Comparison of ENCODE assay signal across 10 mouse cellular contexts in genomic region chr4:133563123-133563571, GRCm38 (mm10). TPM values are rescaled to one million over a fixed set of nuclear protein-coding genes. Genes with fewer than 3 reads are reported as not detected.
DNase-seq lines count a peak whose midpoint lies in the region; ATAC-seq and TF ChIP-seq lines count a peak whose summit lies in the region.
"Had no signal": no experiment of that assay in that cellular context is flagged by ENCODE, and none has a peak within 500 bp of the region (broad histone marks: within the 10 kb centered on the region; RNA-seq: fewer than 3 reads in every experiment).

No protein-coding gene starts in this region.

- no peaks in the 10 kb centered on the region for H3K9me3 ChIP-seq in midbrain, embryonic 14.5 days (ENCODE audit: control insufficient read depth, low read length)
- H3K9me3 ChIP-seq in midbrain, embryonic 13.5 days, result peaks cover 5% of the 10 kb centered on the region
- H3K9me3 ChIP-seq in lung, postnatal 0 days (ENCODE audit: low read length), result no peaks in the 10 kb centered on the region
- H3K9me3 ChIP-seq: lung, embryonic 15.5 days had no signal

- no peak for ATAC-seq in midbrain, embryonic 14.5 days (ENCODE audit: low FRiP score, low TSS enrichment)
- no peak for ATAC-seq in midbrain, embryonic 13.5 days
- ATAC-seq in common myeloid progenitor, adult 5-6 weeks (replicated peaks; ENCODE audit: low read depth, poor library complexity, severe bottlenecking), result peak; percentile 90
- ATAC-seq in megakaryocyte, adult 5-6 weeks (ENCODE audit: poor library complexity, severe bottlenecking), result 0 out of 2 replicates have a peak, but pooled peaks have one; percentile 24
- ATAC-seq in lung, postnatal 0 days, result no peak
- ATAC-seq: inflammation-experienced regulatory T-cells, adult 6 months had no signal

- no peak overlapping the region for H3K9ac ChIP-seq in midbrain, embryonic 14.5 days (replicated peaks; ENCODE audit: low read length)
- no peak overlapping the region for H3K9ac ChIP-seq in midbrain, embryonic 13.5 days (replicated peaks)
- no peak overlapping the region for H3K9ac ChIP-seq in lung, postnatal 0 days (replicated peaks; ENCODE audit: low read depth)
- H3K9ac ChIP-seq: lung, embryonic 15.5 days had no signal

- no peaks in the 10 kb centered on the region for H3K36me3 ChIP-seq in midbrain, embryonic 14.5 days (ENCODE audit: control insufficient read depth, insufficient read depth, low read length)
- no peaks in the 10 kb centered on the region for H3K36me3 ChIP-seq in midbrain, embryonic 13.5 days
- H3K36me3 ChIP-seq in lung, postnatal 0 days (ENCODE audit: insufficient read depth, low read length), result no peaks in the 10 kb centered on the region
- H3K36me3 ChIP-seq: lung, embryonic 15.5 days had no signal

- no peak overlapping the region for H3K4me3 ChIP-seq in midbrain, embryonic 14.5 days (replicated peaks; ENCODE audit: low read depth, low read length)
- no peak overlapping the region for H3K4me3 ChIP-seq in midbrain, embryonic 13.5 days (replicated peaks)
- H3K4me3 ChIP-seq in lung, postnatal 0 days (ENCODE audit: low read depth, low read length), result no peak overlapping the region
- H3K4me3 ChIP-seq: lung, embryonic 15.5 days had no signal

- no peak overlapping the region for H3K27ac ChIP-seq in midbrain, embryonic 14.5 days (replicated peaks; ENCODE audit: low read depth, low read length)
- no peak overlapping the region for H3K27ac ChIP-seq in midbrain, embryonic 13.5 days
- H3K27ac ChIP-seq in lung, postnatal 0 days (ENCODE audit: low read length), result no peak overlapping the region
- H3K27ac ChIP-seq: lung, embryonic 15.5 days had no signal

- TF ChIP-seq EP300 in lung, postnatal 0 days (IDR thresholded peaks at IDR 0.05), result no peak

- DNase-seq in midbrain, embryonic 14.5 days, result peak; percentile 28
- peak; percentile 91 for DNase-seq in adrenal gland, postnatal 25 days
- DNase-seq in lung, postnatal 0 days (ENCODE audit: low spot score), result no peak
- DNase-seq in frontal cortex, postnatal 14 days (ENCODE audit: low spot score in 2 of 2), result no peak
- no peak for DNase-seq in embryo, embryonic 10.5 days (ENCODE audit: low spot score)

- H3K27me3 ChIP-seq in midbrain, embryonic 14.5 days (ENCODE audit: control insufficient read depth, insufficient read depth, low read length), result no peaks in the 10 kb centered on the region
- no peaks in the 10 kb centered on the region for H3K27me3 ChIP-seq in midbrain, embryonic 13.5 days
- H3K27me3 ChIP-seq in lung, postnatal 0 days (replicated peaks; ENCODE audit: insufficient read depth, low read length), result no peaks in the 10 kb centered on the region
- H3K27me3 ChIP-seq: lung, embryonic 15.5 days had no signal

- no peak overlapping the region for H3K4me2 ChIP-seq in midbrain, embryonic 14.5 days (ENCODE audit: low read length)
- no peak overlapping the region for H3K4me2 ChIP-seq in midbrain, embryonic 13.5 days (replicated peaks)
- H3K4me2 ChIP-seq in lung, postnatal 0 days (replicated peaks; ENCODE audit: low read depth, low read length), result no peak overlapping the region
- H3K4me2 ChIP-seq: lung, embryonic 15.5 days had no signal

- 73% methylated on average over 11 of the region's 11 CpGs for WGBS in midbrain, embryonic 14.5 days
- WGBS in midbrain, embryonic 13.5 days, result 73% methylated on average over 11 of the region's 11 CpGs
- WGBS in lung, postnatal 0 days, result 54% methylated on average over 11 of the region's 11 CpGs

- TF ChIP-seq CTCF in lung, postnatal 0 days (IDR thresholded peaks at IDR 0.05), result no peak

- no peaks in the 10 kb centered on the region for H3K4me1 ChIP-seq in midbrain, embryonic 14.5 days (ENCODE audit: control insufficient read depth, insufficient read depth, low read length)
- H3K4me1 ChIP-seq in midbrain, embryonic 13.5 days (replicated peaks), result no peaks in the 10 kb centered on the region
- H3K4me1 ChIP-seq in lung, postnatal 0 days (ENCODE audit: insufficient read depth, low read depth, low read length), result no peaks in the 10 kb centered on the region
- H3K4me1 ChIP-seq: lung, embryonic 15.5 days had no signal

RNA-seq across cellular contexts. Expression of gene Nr0b2, which starts 10.0 kb away (rescaled TPM):
- not detected in 2 replicates for polyA plus RNA-seq in midbrain, embryonic 14.5 days (2014; fragmentation: Nextera tagmentation; extraction: Ambion mirVana)
- not detected in 2 replicates for polyA plus RNA-seq in midbrain, embryonic 13.5 days (2015; fragmentation: Nextera tagmentation; extraction: Ambion mirVana)
- 55.6 and 58.0 TPM in 2 replicates for total RNA-seq in adrenal gland, postnatal 25 days (2021)
- 1.4 TPM in 1 of 2 replicates, not detected in the other for total RNA-seq in common myeloid progenitor, adult 5-6 weeks (2017)
- total RNA-seq in megakaryocyte, adult 5-6 weeks (2015), result 0.23 and 1.5 TPM in 2 replicates
- total RNA-seq in megakaryocyte, adult 5-6 weeks (2017), result 0.20 TPM in 1 of 2 replicates, not detected in the other
- 0.37 and 0.39 TPM in 2 replicates for polyA plus RNA-seq in lung, postnatal 0 days (2015; fragmentation: Nextera tagmentation; extraction: Ambion mirVana)
- polyA plus RNA-seq: inflammation-experienced regulatory T-cells, adult 6 months had no signal

RNA-seq across cellular contexts. Expression of gene Gpatch3, which starts 11.4 kb away (rescaled TPM):
- polyA plus RNA-seq in midbrain, embryonic 14.5 days (2014; fragmentation: Nextera tagmentation; extraction: Ambion mirVana), result 6.4 and 7.3 TPM in 2 replicates
- 7.6 and 7.8 TPM in 2 replicates for polyA plus RNA-seq in midbrain, embryonic 13.5 days (2015; fragmentation: Nextera tagmentation; extraction: Ambion mirVana)
- total RNA-seq in adrenal gland, postnatal 25 days (2021), result 5.9 and 8.3 TPM in 2 replicates
- total RNA-seq in common myeloid progenitor, adult 5-6 weeks (2017), result 17.3 and 18.0 TPM in 2 replicates
- 2.7 and 3.7 TPM in 2 replicates for total RNA-seq in megakaryocyte, adult 5-6 weeks (2015)
- total RNA-seq in megakaryocyte, adult 5-6 weeks (2017), result 32.6 and 40.2 TPM in 2 replicates
- polyA plus RNA-seq in lung, postnatal 0 days (2015; fragmentation: Nextera tagmentation; extraction: Ambion mirVana), result 6.7 and 7.1 TPM in 2 replicates

RNA-seq across cellular contexts. Expression of gene Nudc, which starts 17.4 kb away (rescaled TPM):
- polyA plus RNA-seq in midbrain, embryonic 14.5 days (2014; fragmentation: Nextera tagmentation; extraction: Ambion mirVana), result 162 and 163 TPM in 2 replicates
- polyA plus RNA-seq in midbrain, embryonic 13.5 days (2015; fragmentation: Nextera tagmentation; extraction: Ambion mirVana), result 256 and 272 TPM in 2 replicates
- total RNA-seq in adrenal gland, postnatal 25 days (2021), result 171 and 211 TPM in 2 replicates
- 316 and 327 TPM in 2 replicates for total RNA-seq in common myeloid progenitor, adult 5-6 weeks (2017)
- total RNA-seq in megakaryocyte, adult 5-6 weeks (2015), result 76.9 and 82.3 TPM in 2 replicates
- total RNA-seq in megakaryocyte, adult 5-6 weeks (2017), result 114 and 120 TPM in 2 replicates
- polyA plus RNA-seq in lung, postnatal 0 days (2015; fragmentation: Nextera tagmentation; extraction: Ambion mirVana), result 130 and 154 TPM in 2 replicates

RNA-seq across cellular contexts. Expression of gene Gpn2, which starts 21.0 kb away (rescaled TPM):
- polyA plus RNA-seq in midbrain, embryonic 14.5 days (2014; fragmentation: Nextera tagmentation; extraction: Ambion mirVana), result 20.3 and 21.4 TPM in 2 replicates
- polyA plus RNA-seq in midbrain, embryonic 13.5 days (2015; fragmentation: Nextera tagmentation; extraction: Ambion mirVana), result 20.6 and 23.5 TPM in 2 replicates
- 15.8 and 16.1 TPM in 2 replicates for total RNA-seq in adrenal gland, postnatal 25 days (2021)
- total RNA-seq in common myeloid progenitor, adult 5-6 weeks (2017), result 18.4 and 19.0 TPM in 2 replicates
- 14.0 and 15.1 TPM in 2 replicates for total RNA-seq in megakaryocyte, adult 5-6 weeks (2015)
- total RNA-seq in megakaryocyte, adult 5-6 weeks (2017), result 12.8 and 15.5 TPM in 2 replicates
- 15.8 and 17.6 TPM in 2 replicates for polyA plus RNA-seq in lung, postnatal 0 days (2015; fragmentation: Nextera tagmentation; extraction: Ambion mirVana)

RNA-seq across cellular contexts. Expression of gene Sfn, which starts 38.8 kb away (rescaled TPM):
- polyA plus RNA-seq in midbrain, embryonic 14.5 days (2014; fragmentation: Nextera tagmentation; extraction: Ambion mirVana), result 0.88 and 1.3 TPM in 2 replicates
- 0.89 and 1.2 TPM in 2 replicates for polyA plus RNA-seq in midbrain, embryonic 13.5 days (2015; fragmentation: Nextera tagmentation; extraction: Ambion mirVana)
- total RNA-seq in adrenal gland, postnatal 25 days (2021), result 1.3 and 1.7 TPM in 2 replicates
- total RNA-seq in common myeloid progenitor, adult 5-6 weeks (2017), result 3.6 and 4.9 TPM in 2 replicates
- total RNA-seq in megakaryocyte, adult 5-6 weeks (2015), result 2.5 and 4.1 TPM in 2 replicates
- total RNA-seq in megakaryocyte, adult 5-6 weeks (2017), result 1.2 and 4.0 TPM in 2 replicates
- polyA plus RNA-seq in lung, postnatal 0 days (2015; fragmentation: Nextera tagmentation; extraction: Ambion mirVana), result 23.7 and 32.4 TPM in 2 replicates

Comparison
In these comparisons a context has a peak if more than half of its experiments do, and no peak if none do; other contexts are left out.
1. ATAC-seq: peak in common myeloid progenitor, adult 5-6 weeks (single experiment) and megakaryocyte, adult 5-6 weeks (single experiment); none in midbrain, embryonic 14.5 days (single experiment), midbrain, embryonic 13.5 days (single experiment) and lung, postnatal 0 days (single experiment).
2. DNase-seq: peak in midbrain, embryonic 14.5 days (single experiment) and adrenal gland, postnatal 25 days (single experiment); none in lung, postnatal 0 days (single experiment), frontal cortex, postnatal 14 days (0 of 2) and embryo, embryonic 10.5 days (single experiment).
3. RNA of gene Nr0b2, which starts 10.0 kb away (total RNA-seq): 55.6 to 58.0 TPM in adrenal gland, postnatal 25 days; 0.20 to 1.5 TPM in megakaryocyte, adult 5-6 weeks and 1.4 TPM in common myeloid progenitor, adult 5-6 weeks; every median in the first group is over 10 times any median in the second.